Mouse (Mus musculus): ENCODE measurements around the gene Ccz1.

GRCm38 (mm10) chr5:144026620-144027263, 12.1 kb upstream of the Ccz1 start, which contains the start of gene Ocm:
- TF ChIP-seq GATA1 (IDR thresholded peaks at IDR 0.05; ENCODE audit: borderline replicate concordance, low read length) (no peak), FLI1 (IDR thresholded peaks at IDR 0.05; ENCODE audit: low read length) (no peak)
